Mouse (Mus musculus): ENCODE data around the gene Dazap1. TPM values are rescaled to one million over a fixed set of nuclear protein-coding genes. Genes with fewer than 3 reads are reported as not detected.

Dazap1 gene
- total and polyA plus RNA-seq, 3 experiments: 159 to 236 TPM; not detected in 1

DNA sequence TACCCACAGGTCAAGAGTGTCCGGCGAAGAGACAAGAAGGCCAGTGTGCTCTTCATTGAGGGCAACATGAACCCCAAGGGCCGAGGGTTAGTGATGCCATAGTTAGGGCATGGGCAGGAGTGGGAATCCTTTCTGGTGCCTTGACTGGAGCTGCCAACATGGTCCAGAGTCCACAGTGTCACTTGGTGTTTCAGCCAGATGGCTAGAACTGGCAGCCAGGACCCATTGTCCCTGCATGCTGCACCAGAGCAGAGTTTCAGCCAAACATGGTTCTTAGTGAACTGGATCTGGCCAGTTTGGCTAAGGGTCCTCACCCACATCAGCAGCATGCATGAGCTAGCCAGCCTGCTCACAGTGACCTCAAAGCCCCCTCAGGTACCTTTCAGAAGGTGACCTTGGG, 23.0 kb upstream of the Dazap1 start:
- Histone ChIP-seq H3K4me3 (ENCODE audit: control insufficient read depth in 1 of 2, insufficient read depth in 1 of 2, low read depth in 2 of 2, low read length in 2 of 2) (no peak overlapping the region), H3K9me3 (replicated peaks; ENCODE audit: insufficient read depth, low read length) (no peaks in the 10 kb centered on the region), H3K27ac (ENCODE audit: control insufficient read depth, low read depth, low read length) (no peak overlapping the region), H3K4me1 (ENCODE audit: control insufficient read depth in 1 of 2, insufficient read depth in 2 of 2, low read length in 2 of 2) (no peaks in the 10 kb centered on the region), H3K36me3 (ENCODE audit: control insufficient read depth in 1 of 2, insufficient read depth in 2 of 2, low read length in 2 of 2) (no peaks in the 10 kb centered on the region; a peak in 1 of 4 replicates), H3K27me3 (ENCODE audit: control insufficient read depth in 1 of 2, insufficient read depth in 2 of 2, low read length in 2 of 2) (no peaks in the 10 kb centered on the region), H3K79me2 (ENCODE audit: control insufficient read depth, insufficient read depth, low read length, poor library complexity) (no peaks in the 10 kb centered on the region), H3K9ac (ENCODE audit: control insufficient read depth, low read depth, low read length, poor library complexity, severe bottlenecking) (no peak overlapping the region)
- no peak for DNase-seq (ENCODE audit: low read depth, low spot score)
- TF ChIP-seq POLR2AphosphoS2 (IDR thresholded peaks at IDR 0.05; ENCODE audit: low read length): no peak
- no peak for TF ChIP-seq E2F4 (IDR thresholded peaks at IDR 0.05; ENCODE audit: borderline replicate concordance, low read depth, low read length)
- TF ChIP-seq NRF1 (IDR thresholded peaks at IDR 0.05; ENCODE audit: insufficient read depth, low read depth, low read length, poor library complexity, severe bottlenecking): no peak
- no peak for TF ChIP-seq MAX (IDR thresholded peaks at IDR 0.05; ENCODE audit: low read length)
- TF ChIP-seq MAZ (IDR thresholded peaks at IDR 0.05; ENCODE audit: low read depth, low read length): no peak
- no peak for TF ChIP-seq CTCF (IDR thresholded peaks at IDR 0.05 in 2 of 3, conservative IDR thresholded peaks at IDR 0.05 in 1 of 3; ENCODE audit: control insufficient read depth in 1 of 3, insufficient read depth in 1 of 3, low read depth in 2 of 3, low read length in 3 of 3, poor library complexity in 1 of 3, severe bottlenecking in 1 of 3)
- TF ChIP-seq TAL1 (IDR thresholded peaks at IDR 0.05; ENCODE audit: low read length): no peak
- no peak for TF ChIP-seq USF2 (IDR thresholded peaks at IDR 0.05; ENCODE audit: borderline replicate concordance in 1 of 2, insufficient read depth in 1 of 2, low read depth in 1 of 2, low read length in 2 of 2)
- no peak for TF ChIP-seq KAT2A (conservative IDR thresholded peaks at IDR 0.05; ENCODE audit: low read depth, low read length)
- no peak for TF ChIP-seq MEF2A (IDR thresholded peaks at IDR 0.05; ENCODE audit: extremely low read depth, insufficient replicate concordance, low read depth, low read length, poor library complexity, severe bottlenecking)
- no peak for TF ChIP-seq ZNF384 (IDR thresholded peaks at IDR 0.05; ENCODE audit: low read depth, low read length)
- no peak for TF ChIP-seq TCF12 (IDR thresholded peaks at IDR 0.05; ENCODE audit: low read depth, low read length)
- TF ChIP-seq NELFE (IDR thresholded peaks at IDR 0.05; ENCODE audit: low read depth, low read length): no peak
- no peak for TF ChIP-seq GATA1 (IDR thresholded peaks at IDR 0.05; ENCODE audit: low read depth, low read length)
- TF ChIP-seq RAD21 (IDR thresholded peaks at IDR 0.05; ENCODE audit: low read depth, low read length): no peak
- no peak for TF ChIP-seq POLR2AphosphoS5 (IDR thresholded peaks at IDR 0.05; ENCODE audit: borderline replicate concordance, low read depth, low read length)

DNA sequence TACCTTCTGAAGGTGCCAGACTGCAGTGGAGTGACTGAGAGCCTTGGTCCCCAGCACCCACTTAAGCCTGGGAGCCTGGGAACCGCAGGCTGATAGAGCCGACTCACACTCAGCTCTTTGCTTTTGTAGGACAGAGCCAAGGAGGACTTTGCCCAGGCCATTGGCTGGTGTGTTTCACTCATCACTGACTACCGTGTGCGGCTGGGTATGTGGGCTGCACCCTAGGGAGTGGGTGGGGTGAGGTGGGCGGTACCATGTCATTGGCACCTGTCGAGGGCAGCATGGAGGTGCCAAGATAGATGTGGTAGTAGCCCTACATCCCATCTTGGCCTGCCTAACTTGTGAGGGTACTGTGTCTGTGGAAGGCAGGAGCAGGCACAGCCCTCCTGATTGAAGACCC, 21.5 kb upstream of the Dazap1 start:
- no peaks in the 10 kb centered on the region for H3K79me2 ChIP-seq (ENCODE audit: control insufficient read depth, insufficient read depth, low read length, poor library complexity)
- no peaks in the 10 kb centered on the region for H3K4me1 ChIP-seq (ENCODE audit: control insufficient read depth in 1 of 2, insufficient read depth in 2 of 2, low read length in 2 of 2)

More for the DNA sequence above, 21.5 kb upstream of the Dazap1 start:
- H3K27me3 ChIP-seq (ENCODE audit: control insufficient read depth in 1 of 2, insufficient read depth in 2 of 2, low read length in 2 of 2): no peaks in the 10 kb centered on the region
- no peaks in the 10 kb centered on the region for H3K9me3 ChIP-seq (replicated peaks; ENCODE audit: insufficient read depth, low read length)
- no peak overlapping the region for H3K4me3 ChIP-seq (ENCODE audit: control insufficient read depth in 1 of 2, insufficient read depth in 1 of 2, low read depth in 2 of 2, low read length in 2 of 2)
- DNase-seq (ENCODE audit: low read depth, low spot score): no peak
- no peaks in the 10 kb centered on the region; a peak in 1 of 4 replicates for H3K36me3 ChIP-seq (ENCODE audit: control insufficient read depth in 1 of 2, insufficient read depth in 2 of 2, low read length in 2 of 2)
- no peak overlapping the region for H3K27ac ChIP-seq (ENCODE audit: control insufficient read depth, low read depth, low read length)
- no peak for TF ChIP-seq MEF2A (IDR thresholded peaks at IDR 0.05; ENCODE audit: extremely low read depth, insufficient replicate concordance, low read depth, low read length, poor library complexity, severe bottlenecking)
- no peak for TF ChIP-seq BHLHE40 (IDR thresholded peaks at IDR 0.05; ENCODE audit: borderline replicate concordance, low read depth, low read length)
- TF ChIP-seq MYB (IDR thresholded peaks at IDR 0.05; ENCODE audit: low read depth, low read length): no peak
- no peak for TF ChIP-seq HCFC1 (IDR thresholded peaks at IDR 0.05; ENCODE audit: low read depth, low read length)
- TF ChIP-seq ZKSCAN1 (IDR thresholded peaks at IDR 0.05; ENCODE audit: low read depth, low read length): no peak
- no peak for TF ChIP-seq USF1 (IDR thresholded peaks at IDR 0.05; ENCODE audit: low read depth, low read length)
- TF ChIP-seq GABPA (IDR thresholded peaks at IDR 0.05; ENCODE audit: low read depth, low read length): no peak
- no peak for TF ChIP-seq UBTF (IDR thresholded peaks at IDR 0.05; ENCODE audit: borderline replicate concordance, insufficient read depth, low read depth, low read length)
- TF ChIP-seq CHD1 (IDR thresholded peaks at IDR 0.05; ENCODE audit: low read depth, low read length): no peak
- no peak overlapping the region for H3K9ac ChIP-seq (ENCODE audit: control insufficient read depth, low read depth, low read length, poor library complexity, severe bottlenecking)

All from MEL (cell line).